Mouse (Mus musculus): ENCODE measurements around the gene Scgb2b3. TPM values are rescaled to one million over a fixed set of nuclear protein-coding genes. Genes with fewer than 3 reads are reported as not detected.

Scgb2b3 gene
- polyA plus RNA-seq (2016; fragmentation: Nextera tagmentation; extraction: Ambion mirVana) = not detected in 2 replicates

DNA sequence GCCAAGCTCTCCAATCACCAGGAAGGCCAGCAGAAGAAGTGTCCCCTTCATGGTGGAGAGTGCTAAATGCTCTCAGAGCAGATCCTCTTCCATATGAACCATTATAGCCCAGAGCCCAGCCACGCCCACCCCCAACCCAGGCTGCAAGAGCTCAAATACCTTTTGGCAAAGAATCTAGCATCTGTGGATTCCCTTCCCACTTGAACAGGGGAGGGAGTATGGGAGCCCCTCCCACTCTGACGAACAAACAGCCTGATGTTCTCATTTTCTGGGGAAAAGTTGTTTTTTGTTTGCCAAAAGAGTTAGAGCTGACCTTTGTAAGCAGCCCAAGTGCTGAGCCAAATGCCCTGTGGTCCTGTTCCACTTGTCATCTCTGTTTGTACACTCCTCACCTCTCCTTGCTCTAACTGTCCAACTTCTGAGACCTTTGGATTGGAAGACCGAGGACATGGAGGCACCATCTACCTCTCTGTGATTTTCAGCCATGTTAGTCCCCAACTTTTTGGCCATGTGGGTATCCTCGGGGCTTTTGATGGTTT lies at the start of gene Scgb2b3:
TSS of gene Scgb2b3 (minus strand) at position 51 of the 539 bp plus-strand sequence.
- Histone ChIP-seq H3K4me1 (replicated peaks) (no peaks in the 10 kb centered on the region), H3K27ac (ENCODE audit: poor library complexity, severe bottlenecking) (no peak within 1 kb of the TSS), H3K9ac (no peak within 1 kb of the TSS), H3K27me3 (replicated peaks) (no peaks in the 10 kb centered on the region), H3K9me3 (replicated peaks) (peaks cover 60% of the 10 kb centered on the region), H3K4me2 (no peak within 1 kb of the TSS), H3K36me3 (no peaks in the 10 kb centered on the region), H3K4me3 (no peak within 1 kb of the TSS)
- no peak for ATAC-seq (ENCODE audit: insufficient number of reproducible peaks, low FRiP score)
- WGBS = 55% methylated on average over 4 of the region's 4 CpGs

DNA sequence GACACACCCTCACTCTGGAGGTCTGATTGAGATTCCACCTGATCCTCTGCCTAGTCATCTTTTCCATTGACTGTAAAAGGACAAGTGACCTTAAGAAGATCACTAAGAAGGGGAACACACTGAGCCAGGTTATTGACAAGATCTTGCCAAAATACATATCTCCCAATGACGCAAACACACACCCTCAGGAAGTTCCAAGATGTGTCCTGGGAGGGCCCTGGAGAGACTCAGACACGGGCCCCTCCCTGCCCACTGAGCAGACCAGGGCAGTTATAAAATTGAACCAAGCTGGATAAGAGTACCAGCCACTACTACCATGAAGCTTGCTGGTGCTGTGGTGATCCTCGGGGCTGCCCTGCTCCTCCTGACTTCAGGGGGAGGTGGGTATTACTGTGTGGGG lies 13.4 kb upstream of the Scgb2b3 start, which contains the start of gene Scgb1b3:
TSS of gene Scgb1b3 (plus strand) at position 301 of the 400 bp plus-strand sequence.
- Histone ChIP-seq H3K4me1 (replicated peaks) (no peaks in the 10 kb centered on the region), H3K4me3 (no peak within 1 kb of the TSS), H3K27ac (ENCODE audit: poor library complexity, severe bottlenecking) (no peak within 1 kb of the TSS), H3K9me3 (replicated peaks) (peaks cover 54% of the 10 kb centered on the region), H3K9ac (no peak within 1 kb of the TSS), H3K27me3 (replicated peaks) (no peaks in the 10 kb centered on the region), H3K4me2 (no peak within 1 kb of the TSS), H3K36me3 (no peaks in the 10 kb centered on the region)
- no peak for ATAC-seq (ENCODE audit: insufficient number of reproducible peaks, low FRiP score)
- 68% methylated on average over 3 of the region's 3 CpGs for WGBS

Other genes starting within 250 kb of the Scgb2b3 start
- 1.9 and 2.0 TPM in 2 replicates for gene Hpn, start 246.8 kb downstream of the Scgb2b3 start, polyA plus RNA-seq (2016; fragmentation: Nextera tagmentation; extraction: Ambion mirVana)
- gene Scn1b, start 235.1 kb downstream of the Scgb2b3 start, polyA plus RNA-seq (2016; fragmentation: Nextera tagmentation; extraction: Ambion mirVana) = 5.3 and 5.7 TPM in 2 replicates
- gene Gramd1a, start 206.2 kb downstream of the Scgb2b3 start, polyA plus RNA-seq (2016; fragmentation: Nextera tagmentation; extraction: Ambion mirVana) = 63.4 and 64.6 TPM in 2 replicates
- not detected in 2 replicates for gene Scgb2b2, start 71.6 kb downstream of the Scgb2b3 start, polyA plus RNA-seq (2016; fragmentation: Nextera tagmentation; extraction: Ambion mirVana)
- gene Scgb1b2, start 70.3 kb downstream of the Scgb2b3 start, polyA plus RNA-seq (2016; fragmentation: Nextera tagmentation; extraction: Ambion mirVana) = not detected in 2 replicates
- gene Scgb1b3, start 13.5 kb upstream of the Scgb2b3 start, polyA plus RNA-seq (2016; fragmentation: Nextera tagmentation; extraction: Ambion mirVana) = not detected in 2 replicates

Measured in heart, embryonic 12.5 days (tissue).